Mouse (Mus musculus) cerebellum, adult 9-10 months (tissue): ENCODE measurements around the gene Tnmd.

Experiments used
- DNase-seq: peaks from one replicate; pipeline ENCODE4 v3.0.0; 2022

Tnmd gene

DNA sequence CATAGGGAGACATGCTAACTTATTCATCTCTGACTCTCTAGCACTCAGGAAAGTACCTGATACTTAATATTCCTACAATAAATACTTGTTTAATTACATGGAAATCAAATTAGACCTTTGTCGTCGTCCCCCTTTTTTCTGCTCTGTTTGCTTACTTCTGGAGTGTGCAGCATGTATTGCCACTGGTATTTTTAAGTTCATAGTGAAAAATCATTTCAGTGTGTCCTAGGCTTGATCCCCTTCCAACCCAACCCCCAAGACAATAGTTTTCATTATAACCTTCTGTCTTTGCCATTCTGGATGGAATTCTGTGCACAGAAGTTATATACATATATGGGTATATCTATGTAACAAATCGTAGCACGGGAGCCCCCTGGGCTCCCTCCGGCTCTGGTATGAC lies at the start of gene Tnmd:
Tnmd (plus strand) TSS at position 301 of the 400 bp plus-strand sequence.
- no peak for DNase-seq

DNA sequence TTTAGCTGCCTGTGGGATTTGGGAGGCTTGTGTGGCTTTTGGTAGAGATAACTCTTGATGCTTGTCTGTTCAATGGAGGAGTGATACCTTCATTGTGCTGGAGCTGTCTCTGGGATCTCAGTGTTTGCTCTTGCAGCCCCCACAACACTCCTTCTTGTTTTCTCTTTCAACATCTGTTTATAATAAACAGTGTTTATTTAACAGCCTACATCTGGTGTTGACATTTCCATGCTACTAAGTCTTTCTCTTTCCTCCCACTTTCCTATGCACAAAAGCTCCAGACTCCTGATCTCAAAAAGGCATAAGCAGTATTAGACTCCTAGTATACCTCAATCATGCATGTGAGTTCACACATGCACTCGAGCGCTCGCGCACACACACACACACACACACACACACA lies 2.9 kb downstream of the Tnmd start:
- no peak for DNase-seq

DNA sequence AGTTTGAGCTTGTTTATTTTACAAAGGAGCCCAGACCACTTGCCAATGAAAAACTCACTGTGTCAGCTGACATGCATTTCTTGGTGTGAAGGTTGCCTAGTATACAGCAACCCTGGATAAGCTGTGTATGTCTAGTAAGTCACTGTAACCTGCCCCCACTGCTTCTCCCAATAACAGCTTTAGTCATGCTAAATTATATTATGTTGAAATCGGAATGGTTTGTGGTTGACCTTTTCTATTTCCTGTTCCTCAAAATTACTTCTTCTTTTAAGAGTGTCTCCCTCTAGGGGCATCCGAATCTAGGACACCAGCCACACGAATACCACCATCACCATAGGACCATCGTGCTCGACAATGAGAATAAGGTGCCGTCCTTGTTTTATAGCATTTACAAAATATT lies 19.0 kb downstream of the Tnmd start:
- no peak for DNase-seq

DNA sequence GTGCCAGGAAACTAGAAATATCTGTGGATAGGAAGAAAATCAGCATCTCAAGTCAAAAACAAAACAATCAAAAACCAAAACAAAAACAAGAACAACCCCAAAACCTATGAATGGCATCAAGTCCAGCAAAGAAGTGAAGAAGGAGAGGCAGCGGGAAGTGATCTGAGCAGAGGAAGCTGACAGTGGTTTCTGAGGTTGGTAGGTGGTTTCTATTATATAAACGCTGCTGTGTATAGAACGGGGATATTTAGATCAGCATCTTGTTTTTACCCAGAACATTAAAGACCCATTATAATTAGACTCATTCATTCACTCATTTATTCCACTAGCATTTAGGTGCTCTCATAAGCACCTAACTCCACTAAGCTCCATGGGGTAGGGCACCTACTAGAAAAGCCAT lies 36.5 kb downstream of the Tnmd start:
- DNase-seq = no peak

DNA sequence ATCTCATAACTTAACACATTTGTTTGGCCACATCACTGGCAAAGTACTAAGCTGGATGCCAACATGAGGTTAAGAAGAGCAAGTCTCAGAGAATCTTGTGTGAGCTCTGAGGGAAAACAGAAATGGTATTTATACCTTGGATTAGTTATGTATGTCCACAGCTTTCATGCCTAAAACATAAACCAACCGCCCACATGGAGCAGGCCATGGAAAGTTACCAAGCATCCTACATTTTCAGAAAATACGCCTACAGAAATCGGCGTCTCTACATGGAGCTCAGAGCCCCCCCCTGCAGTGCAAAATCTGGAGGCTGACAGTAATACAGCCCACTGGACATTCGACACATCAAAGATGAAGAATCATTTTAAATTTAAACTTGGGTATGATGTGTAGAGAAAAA lies 37.3 kb downstream of the Tnmd start:
- DNase-seq = no peak

DNA sequence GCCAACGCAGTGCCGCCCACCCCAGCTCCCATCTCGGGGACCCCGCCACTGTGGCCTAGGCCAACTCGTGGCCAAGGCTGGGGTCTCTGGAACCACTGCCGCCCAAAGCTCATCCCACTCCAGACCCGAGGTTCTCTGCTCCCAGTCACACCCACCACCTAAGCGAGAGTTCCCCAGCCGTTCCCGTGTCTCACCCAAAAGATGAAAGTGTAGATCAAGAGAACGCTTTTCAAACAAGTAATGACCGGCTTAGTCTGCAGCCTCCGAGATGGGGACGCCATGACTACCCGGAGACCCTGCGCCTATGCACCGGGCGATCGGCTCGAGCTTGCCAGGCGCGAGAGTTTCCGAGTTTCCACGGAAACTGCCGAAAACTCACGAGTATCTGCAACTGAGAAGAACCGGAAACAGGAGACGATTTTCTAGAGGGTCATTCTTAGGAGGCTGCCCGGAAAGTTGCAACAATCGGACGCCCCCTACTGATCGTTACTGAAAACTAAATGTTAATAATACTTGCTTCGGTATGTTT lies 47.3 kb downstream of the Tnmd start, which contains the start of gene Tspan6:
Tspan6 (minus strand) TSS at position 416 of the 529 bp plus-strand sequence.
- DNase-seq = peak; percentile 70

DNA sequence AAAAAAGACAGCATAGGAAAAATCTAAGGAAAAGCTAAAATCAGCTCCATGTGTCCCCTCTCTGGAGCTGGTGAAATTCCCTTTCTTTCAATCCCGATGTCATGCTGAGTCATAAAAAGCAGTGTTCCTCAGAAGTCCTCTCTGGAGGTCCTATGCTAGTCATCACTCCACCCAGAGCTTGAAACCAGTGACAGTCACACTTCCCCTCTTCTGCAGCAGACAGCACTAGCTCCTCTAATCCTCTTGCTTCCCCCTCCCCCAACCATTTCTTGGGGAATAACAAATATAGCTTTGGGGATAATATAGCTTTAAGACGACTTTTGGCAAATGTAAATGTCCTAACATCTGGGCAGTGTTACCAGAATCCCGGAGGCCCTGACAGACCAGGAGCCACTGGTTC lies 57.5 kb downstream of the Tnmd start, which contains the start of gene Srpx2:
Srpx2 (plus strand) TSS at position 166 of the 400 bp plus-strand sequence.
- DNase-seq = no peak

DNA sequence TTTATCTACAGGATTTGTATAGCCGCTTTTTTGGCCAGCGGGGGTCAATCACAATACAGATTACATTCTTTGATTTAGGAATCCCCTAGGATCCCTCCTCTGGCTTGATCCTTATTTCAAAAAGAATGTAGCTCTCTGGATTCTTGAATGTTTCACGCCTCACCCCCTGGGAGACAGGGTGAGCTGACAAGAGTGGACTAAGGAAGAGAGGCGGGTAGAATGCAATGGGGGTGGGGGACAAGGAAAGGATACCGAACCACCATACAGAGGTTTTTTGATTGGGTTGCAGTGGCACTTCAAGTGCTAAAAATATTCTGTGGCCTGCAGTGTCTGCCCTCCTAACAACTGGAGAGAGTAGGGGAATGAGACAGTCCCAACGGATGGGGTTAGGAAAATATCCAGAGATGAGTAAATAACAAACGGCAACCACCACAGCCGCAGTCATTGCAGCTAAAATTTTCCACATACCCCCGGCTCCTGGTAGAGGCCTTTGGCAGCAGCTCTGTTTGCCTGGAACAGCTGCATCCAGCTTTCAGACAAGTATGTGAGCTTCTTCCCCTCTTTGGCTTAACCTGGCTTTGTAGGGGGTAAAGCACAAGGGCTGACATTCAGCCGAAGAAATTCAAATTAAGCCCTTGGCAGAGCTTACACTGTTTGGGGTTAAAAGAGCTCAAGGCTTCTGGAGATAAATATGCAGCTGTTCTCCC lies 60.8 kb downstream of the Tnmd start:
- no peak for DNase-seq

DNA sequence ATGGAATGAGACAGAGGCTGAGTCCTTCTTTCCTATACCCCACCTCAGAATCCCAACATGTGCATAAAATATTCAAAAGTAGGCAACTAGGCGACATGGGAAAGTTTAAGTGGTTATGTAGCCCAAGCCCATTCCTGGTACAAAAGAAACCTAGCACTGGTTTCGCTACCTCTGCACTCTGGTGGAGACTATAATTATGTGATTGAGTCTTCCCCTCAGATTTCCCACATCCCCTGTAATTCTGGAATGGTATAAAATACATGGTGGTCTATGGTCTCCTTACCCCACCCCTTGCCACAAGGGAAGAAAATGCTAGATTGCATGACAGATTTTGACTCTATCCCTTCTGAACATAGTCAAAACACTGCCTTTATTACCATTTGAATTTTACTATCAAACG lies 62.2 kb downstream of the Tnmd start:
- no peak for DNase-seq

DNA sequence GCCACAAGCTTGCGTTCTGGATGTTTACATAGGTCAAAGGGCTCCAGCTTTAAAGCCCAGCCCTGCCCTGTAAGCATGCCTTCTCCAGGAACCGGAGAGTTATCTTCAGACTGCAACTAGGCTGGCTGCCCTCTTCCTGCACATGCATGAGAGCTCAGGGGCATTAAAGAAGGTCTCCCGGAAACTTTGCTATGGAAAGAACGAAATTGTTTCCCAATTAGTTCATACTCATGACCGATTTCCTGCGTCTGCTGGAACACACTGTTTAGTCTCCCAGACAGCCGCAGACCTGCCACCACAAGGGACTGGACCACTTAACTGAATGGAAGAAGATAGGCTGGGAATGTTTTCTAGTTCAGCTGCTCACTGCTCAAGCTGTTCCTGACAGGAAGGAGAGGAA lies 63.4 kb downstream of the Tnmd start:
- DNase-seq = no peak
